Mouse (Mus musculus) MEL (cell line): ENCODE results near the gene Cip2a. TPM values are rescaled to one million over a fixed set of nuclear protein-coding genes. Genes with fewer than 3 reads are reported as not detected.

Source experiments
- DNase-seq: peaks from one replicate; pipeline ENCODE4 v3.0.0; 2011; ENCODE audit warnings: low read depth, low spot score
- H3K27ac ChIP-seq: 2 replicates; pipeline ENCODE4 v1.5.1; 2012; ENCODE audit warnings: low read depth, mild to moderate bottlenecking, control low read depth, low read length, moderate library complexity; ENCODE audit not compliant: control insufficient read depth
- H3K27me3 ChIP-seq, 2 experiments: fragments of 150-350 bp in 1 of 2; sonication (generic) in 1 of 2; 2 replicates each; pipeline ENCODE4 v1.6.1; 2012; ENCODE audit warnings: low read length in 2 of 2, mild to moderate bottlenecking in 2 of 2, improper control_type of control experiment in 1 of 2, moderate library complexity in 1 of 2; ENCODE audit not compliant: insufficient read depth in 2 of 2, control insufficient read depth in 1 of 2
- H3K36me3 ChIP-seq, 2 experiments: 2 replicates each; pipeline ENCODE4 v1.6.1; 2012 to 2014; ENCODE audit warnings: low read length in 2 of 2, improper control_type of control experiment in 1 of 2, inconsistent platforms in 1 of 2, mild to moderate bottlenecking in 1 of 2; ENCODE audit not compliant: insufficient read depth in 2 of 2, control insufficient read depth in 1 of 2
- H3K4me1 ChIP-seq, 2 experiments: fragments of 150-350 bp in 1 of 2; sonication (generic) in 1 of 2; 2 replicates each; pipeline ENCODE4 v1.6.1; 2012; ENCODE audit warnings: low read length in 2 of 2, improper control_type of control experiment in 1 of 2, mild to moderate bottlenecking in 1 of 2; ENCODE audit not compliant: insufficient read depth in 2 of 2, control insufficient read depth in 1 of 2
- H3K4me3 ChIP-seq, 2 experiments: fragments of 150-350 bp in 1 of 2; sonication (generic) in 1 of 2; 2 replicates each; pipeline ENCODE4 v1.5.1; 2012; ENCODE audit warnings: low read depth in 2 of 2, low read length in 2 of 2, mild to moderate bottlenecking in 2 of 2, moderate library complexity in 2 of 2, control low read depth in 1 of 2, improper control_type of control experiment in 1 of 2; ENCODE audit not compliant: control insufficient read depth in 1 of 2, insufficient read depth in 1 of 2
- H3K79me2 ChIP-seq: 2 replicates; pipeline ENCODE4 v1.6.1; 2012; ENCODE audit warnings: mild to moderate bottlenecking, low read length, moderate library complexity; ENCODE audit not compliant: control insufficient read depth, poor library complexity, insufficient read depth
- H3K9ac ChIP-seq: 2 replicates; pipeline ENCODE4 v1.6.1; 2012; ENCODE audit warnings: low read depth, mild to moderate bottlenecking, control low read depth, low read length, moderate library complexity; ENCODE audit not compliant: control insufficient read depth, poor library complexity, severe bottlenecking
- H3K9me3 ChIP-seq: fragments of 150-350 bp; sonication (generic); replicated peaks from 2 replicates; pipeline ENCODE4 v1.6.1; 2012; ENCODE audit warnings: mild to moderate bottlenecking, low read length, improper control_type of control experiment, moderate library complexity; ENCODE audit not compliant: insufficient read depth
- BHLHE40 ChIP-seq: IDR thresholded peaks from 2 replicates; pipeline ENCODE4 v1.6.1; 2012; ENCODE audit warnings: low read depth, mild to moderate bottlenecking, inconsistent platforms, low read length, improper control_type of control experiment, borderline replicate concordance
- CHD1 ChIP-seq: IDR thresholded peaks from 2 replicates; pipeline ENCODE4 v1.6.1; 2012; ENCODE audit warnings: low read depth, mild to moderate bottlenecking, inconsistent platforms, low read length, improper control_type of control experiment
- CHD2 ChIP-seq: IDR thresholded peaks from 2 replicates; pipeline ENCODE4 v1.6.1; 2011; ENCODE audit warnings: low read length, improper control_type of control experiment
- CTCF ChIP-seq, 3 experiments: IDR thresholded peaks in 2 of 3; conservative IDR thresholded peaks in 1 of 3; 2 replicates each; pipeline ENCODE4 v1.5.1; 2011 to 2012; ENCODE audit warnings: low read length in 3 of 3, low read depth in 2 of 3, mild to moderate bottlenecking in 2 of 3, improper control_type of control experiment in 1 of 3, inconsistent platforms in 1 of 3, mixed read lengths in 1 of 3, moderate library complexity in 1 of 3; ENCODE audit not compliant: control insufficient read depth in 1 of 3, insufficient read depth in 1 of 3, poor library complexity in 1 of 3, severe bottlenecking in 1 of 3
- E2F4 ChIP-seq: IDR thresholded peaks from 2 replicates; pipeline ENCODE4 v1.6.1; 2011; ENCODE audit warnings: low read depth, low read length, improper control_type of control experiment, borderline replicate concordance
- ELF1 ChIP-seq: IDR thresholded peaks from 2 replicates; pipeline ENCODE4 v1.6.1; 2014; ENCODE audit warnings: low read depth, mild to moderate bottlenecking, inconsistent platforms, low read length, improper control_type of control experiment, moderate library complexity
- EP300 ChIP-seq, 2 experiments: IDR thresholded peaks; 2 replicates each; pipeline ENCODE4 v1.6.1; 2011; ENCODE audit warnings: improper control_type of control experiment in 2 of 2, low read length in 2 of 2, low read depth in 1 of 2, mild to moderate bottlenecking in 1 of 2
- ETS1 ChIP-seq: IDR thresholded peaks from 2 replicates; pipeline ENCODE4 v1.6.1; 2012; ENCODE audit warnings: low read depth, mild to moderate bottlenecking, inconsistent platforms, low read length, improper control_type of control experiment, moderate library complexity
- GATA1 ChIP-seq: IDR thresholded peaks from 2 replicates; pipeline ENCODE4 v1.6.1; 2011; ENCODE audit warnings: low read depth, low read length, improper control_type of control experiment
- HCFC1 ChIP-seq: IDR thresholded peaks from 2 replicates; pipeline ENCODE4 v1.6.1; 2012; ENCODE audit warnings: low read depth, mild to moderate bottlenecking, inconsistent platforms, low read length, improper control_type of control experiment, moderate library complexity
- KAT2A ChIP-seq: conservative IDR thresholded peaks from 2 replicates; pipeline ENCODE4 v1.6.1; 2012; ENCODE audit warnings: low read depth, low read length, improper control_type of control experiment, inconsistent platforms
- MAX ChIP-seq: IDR thresholded peaks from 2 replicates; pipeline ENCODE4 v1.6.1; 2011; ENCODE audit warnings: low read length, improper control_type of control experiment
- MAZ ChIP-seq: IDR thresholded peaks from 2 replicates; pipeline ENCODE4 v1.6.1; 2012; ENCODE audit warnings: low read depth, mild to moderate bottlenecking, inconsistent platforms, low read length, improper control_type of control experiment
- MEF2A ChIP-seq: IDR thresholded peaks from 2 replicates; pipeline ENCODE4 v1.6.1; 2014; ENCODE audit warnings: low read depth, mild to moderate bottlenecking, inconsistent platforms, low read length, improper control_type of control experiment; ENCODE audit not compliant: poor library complexity, insufficient replicate concordance, severe bottlenecking; ENCODE audit errors: extremely low read depth
- MXI1 ChIP-seq: IDR thresholded peaks from 2 replicates; pipeline ENCODE4 v1.6.1; 2011; ENCODE audit warnings: mild to moderate bottlenecking, low read depth, low read length, improper control_type of control experiment
- MYB ChIP-seq: IDR thresholded peaks from 2 replicates; pipeline ENCODE4 v1.6.1; 2011; ENCODE audit warnings: mild to moderate bottlenecking, low read depth, low read length, improper control_type of control experiment
- MYC ChIP-seq: IDR thresholded peaks from 2 replicates; pipeline ENCODE4 v1.6.1; 2011; ENCODE audit warnings: low read depth, mild to moderate bottlenecking, low read length, improper control_type of control experiment, moderate library complexity
- NELFE ChIP-seq: IDR thresholded peaks from 2 replicates; pipeline ENCODE4 v1.6.1; 2011; ENCODE audit warnings: low read depth, low read length, improper control_type of control experiment
- NRF1 ChIP-seq: IDR thresholded peaks from 2 replicates; pipeline ENCODE4 v1.6.1; 2014; ENCODE audit warnings: low read depth, mild to moderate bottlenecking, inconsistent platforms, low read length, improper control_type of control experiment, moderate library complexity; ENCODE audit not compliant: poor library complexity, insufficient read depth, severe bottlenecking
- POLR2A ChIP-seq, 2 experiments: IDR thresholded peaks; 2 replicates each; pipeline ENCODE4 v1.6.1; 2011 to 2012; ENCODE audit warnings: low read length in 2 of 2, mild to moderate bottlenecking in 2 of 2, control low read depth in 1 of 2, improper control_type of control experiment in 1 of 2, low read depth in 1 of 2, moderate library complexity in 1 of 2; ENCODE audit not compliant: control insufficient read depth in 1 of 2, insufficient read depth in 1 of 2, poor library complexity in 1 of 2
- POLR2AphosphoS2 ChIP-seq: IDR thresholded peaks from 2 replicates; pipeline ENCODE4 v1.6.1; 2011; ENCODE audit warnings: low read length, improper control_type of control experiment
- POLR2AphosphoS5 ChIP-seq: IDR thresholded peaks from 2 replicates; pipeline ENCODE4 v1.6.1; 2012; ENCODE audit warnings: low read depth, borderline replicate concordance, mild to moderate bottlenecking, inconsistent platforms, low read length, moderate library complexity, mixed read lengths
- RAD21 ChIP-seq: IDR thresholded peaks from 2 replicates; pipeline ENCODE4 v1.6.1; 2011; ENCODE audit warnings: mild to moderate bottlenecking, low read depth, low read length, improper control_type of control experiment
- RCOR1 ChIP-seq: IDR thresholded peaks from 2 replicates; pipeline ENCODE4 v1.6.1; 2012; ENCODE audit warnings: low read depth, mild to moderate bottlenecking, inconsistent platforms, low read length, improper control_type of control experiment
- SIN3A ChIP-seq: IDR thresholded peaks from 2 replicates; pipeline ENCODE4 v1.6.1; 2012; ENCODE audit warnings: low read length, improper control_type of control experiment, inconsistent platforms
- SMC3 ChIP-seq: IDR thresholded peaks from 2 replicates; pipeline ENCODE4 v1.6.1; 2011; ENCODE audit warnings: low read depth, low read length, improper control_type of control experiment
- TAL1 ChIP-seq: IDR thresholded peaks from 2 replicates; pipeline ENCODE4 v1.6.1; 2012; ENCODE audit warnings: mild to moderate bottlenecking, inconsistent platforms, low read length, moderate library complexity, mixed read lengths
- TBP ChIP-seq: IDR thresholded peaks from 2 replicates; pipeline ENCODE4 v1.8.0; 2011; ENCODE audit warnings: low read depth, low read length, improper control_type of control experiment
- TCF12 ChIP-seq: IDR thresholded peaks from 2 replicates; pipeline ENCODE4 v1.6.1; 2014; ENCODE audit warnings: low read depth, mild to moderate bottlenecking, inconsistent platforms, low read length, improper control_type of control experiment, moderate library complexity
- UBTF ChIP-seq: IDR thresholded peaks from 2 replicates; pipeline ENCODE4 v1.6.1; 2012; ENCODE audit warnings: low read depth, mild to moderate bottlenecking, inconsistent platforms, low read length, improper control_type of control experiment, moderate library complexity, borderline replicate concordance; ENCODE audit not compliant: insufficient read depth
- USF1 ChIP-seq: IDR thresholded peaks from 2 replicates; pipeline ENCODE4 v1.6.1; 2014; ENCODE audit warnings: low read depth, mild to moderate bottlenecking, inconsistent platforms, low read length, improper control_type of control experiment, moderate library complexity
- USF2 ChIP-seq, 2 experiments: IDR thresholded peaks; 2 replicates each; pipeline ENCODE4 v1.6.1; 2011 to 2012; ENCODE audit warnings: improper control_type of control experiment in 2 of 2, low read length in 2 of 2, borderline replicate concordance in 1 of 2, inconsistent platforms in 1 of 2, low read depth in 1 of 2, mild to moderate bottlenecking in 1 of 2; ENCODE audit not compliant: insufficient read depth in 1 of 2
- ZC3H11A ChIP-seq: IDR thresholded peaks from 2 replicates; pipeline ENCODE4 v1.6.1; 2012; ENCODE audit warnings: low read depth, mild to moderate bottlenecking, inconsistent platforms, low read length, improper control_type of control experiment
- ZKSCAN1 ChIP-seq: IDR thresholded peaks from 2 replicates; pipeline ENCODE4 v1.6.1; 2012; ENCODE audit warnings: low read depth, mild to moderate bottlenecking, inconsistent platforms, low read length, improper control_type of control experiment, moderate library complexity
- ZNF384 ChIP-seq: IDR thresholded peaks from 2 replicates; pipeline ENCODE4 v1.6.1; 2012; ENCODE audit warnings: low read depth, mild to moderate bottlenecking, inconsistent platforms, low read length, improper control_type of control experiment
- polyA plus RNA-seq, 2 experiments: library from polyadenylated mRNA; stranded (reverse) in 1 of 2; unstranded in 1 of 2; fragments of >175 nt in 1 of 2; fragments of >200 nt in 1 of 2; gene quantifications; 2 replicates each; pipeline versions ENCODE4 v1.2.1 to v1.2.4; 2012; ENCODE audit warnings: low replicate concordance in 2 of 2, low read depth in 1 of 2; ENCODE audit not compliant: insufficient read length in 2 of 2, insufficient read depth in 1 of 2, missing spikeins in 1 of 2
- total RNA-seq: library from RNA; depleted of rRNA; stranded (reverse); fragments of 300-350 nt; gene quantifications from 2 replicates; pipeline ENCODE4 v1.2.3, GENCODE M21; 2012; rRNA removed

Gene Cip2a
- total RNA-seq (22.4 and 24.6 TPM in 2 replicates), polyA plus RNA-seq (10 to 100 TPM in 1 of 2 experiments, not detected in 1; 52.6 TPM)

DNA sequence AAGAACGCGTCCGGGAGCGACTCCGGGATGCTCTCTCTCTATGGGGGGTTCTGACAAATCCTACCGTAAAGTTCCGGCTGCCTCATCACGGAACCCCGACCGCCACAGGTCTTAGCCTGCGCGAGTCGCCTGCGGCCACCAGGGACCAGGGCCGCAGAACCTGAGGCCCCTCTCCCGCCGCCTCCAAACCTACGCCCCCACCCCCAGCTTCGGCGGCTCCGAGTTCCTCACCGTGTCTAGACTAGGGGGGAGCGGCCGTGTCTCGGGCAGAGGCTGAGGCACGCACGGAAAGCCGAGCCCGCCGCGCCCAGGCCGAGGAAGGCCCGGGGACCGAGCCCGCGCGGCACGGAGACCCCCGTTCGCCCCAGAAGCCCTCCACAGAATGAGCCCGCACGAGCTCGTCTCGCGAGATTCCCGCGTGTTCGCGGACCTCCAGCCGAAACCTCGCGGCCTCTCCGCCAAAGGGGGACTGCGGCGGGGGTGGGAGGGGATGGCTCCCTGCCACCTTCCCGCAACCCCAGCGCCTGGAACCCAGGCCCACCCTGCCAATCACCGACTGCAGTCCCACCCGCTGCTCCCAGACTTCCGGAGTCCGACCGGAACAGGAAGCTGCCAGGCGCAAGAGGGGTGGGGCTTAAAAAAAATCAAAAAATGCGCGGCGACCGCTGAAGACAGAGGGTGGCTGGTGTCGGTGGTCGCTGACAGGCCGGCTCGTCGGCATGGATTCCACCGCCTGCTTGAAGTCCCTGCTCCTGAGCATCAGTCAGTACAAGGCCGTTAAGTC lies at the start of gene Cip2a, which contains the start of gene Dzip3:
TSS of gene Cip2a (plus strand) at position 627 of the 784 bp plus-strand sequence.
TSS of gene Dzip3 (minus strand) at position 607 of the 784 bp plus-strand sequence.
- no peaks in the 10 kb centered on the region for H3K27me3 ChIP-seq
- peak within 1 kb of the TSS; percentile 93 for H3K9ac ChIP-seq
- peaks cover 11 to 14% of the 10 kb centered on the region in 2 experiments; a peak in 3 of 4 replicates for H3K36me3 ChIP-seq
- H3K4me3 ChIP-seq: peak within 1 kb of the TSS; percentile 85 to 92
- H3K27ac ChIP-seq: peak within 1 kb of the TSS; percentile 66
- DNase-seq: peak; percentile 96
- H3K79me2 ChIP-seq: peaks cover 36% of the 10 kb centered on the region
- no peaks in the 10 kb centered on the region for H3K9me3 ChIP-seq
- H3K4me1 ChIP-seq: peaks cover 5 to 11% of the 10 kb centered on the region in 2 experiments
- TF ChIP-seq MYC: peak; percentile 30; the same call in 1 of the 2 replicates
- TF ChIP-seq CHD2: peak; percentile 93
- peak; percentile 87 for TF ChIP-seq NELFE
- no peak for TF ChIP-seq MYB
- TF ChIP-seq KAT2A: no peak
- TF ChIP-seq TBP: peak; percentile 63
- TF ChIP-seq HCFC1: peak; percentile 83
- TF ChIP-seq ETS1: 0 out of 2 replicates have a peak, but pooled peaks have one; percentile 17
- TF ChIP-seq BHLHE40: no peak
- TF ChIP-seq ZNF384: peak; percentile 77; the same call in 1 of the 2 replicates
- TF ChIP-seq RAD21: no peak
- no peak for TF ChIP-seq SMC3
- TF ChIP-seq ZC3H11A: no peak
- no peak for TF ChIP-seq RCOR1
- 0 out of 2 replicates have a peak, but pooled peaks have one; percentile 40 for TF ChIP-seq TCF12
- no peak for TF ChIP-seq POLR2AphosphoS5
- no peak for TF ChIP-seq CHD1
- TF ChIP-seq MAX: no peak
- no peak for TF ChIP-seq UBTF
- no peak for TF ChIP-seq EP300 (IDR thresholded peaks at IDR 0.05; ENCODE audit: low read depth in 1 of 2, low read length in 2 of 2)
- TF ChIP-seq TAL1: no peak
- TF ChIP-seq ZKSCAN1: no peak
- no peak for TF ChIP-seq CTCF (IDR thresholded peaks at IDR 0.05 in 2 of 3, conservative IDR thresholded peaks at IDR 0.05 in 1 of 3; ENCODE audit: control insufficient read depth in 1 of 3, insufficient read depth in 1 of 3, low read depth in 2 of 3, low read length in 3 of 3, poor library complexity in 1 of 3, severe bottlenecking in 1 of 3)
- TF ChIP-seq POLR2A (IDR thresholded peaks at IDR 0.05; ENCODE audit: control insufficient read depth in 1 of 2, insufficient read depth in 1 of 2, low read depth in 1 of 2, low read length in 2 of 2, poor library complexity in 1 of 2): peak; percentile 68 to 84; a peak in 3 of 4 replicates
- no peak for TF ChIP-seq USF2 (IDR thresholded peaks at IDR 0.05; ENCODE audit: borderline replicate concordance in 1 of 2, insufficient read depth in 1 of 2, low read depth in 1 of 2, low read length in 2 of 2)
- peak; percentile 72; the same call in 1 of the 2 replicates for TF ChIP-seq POLR2AphosphoS2
- TF ChIP-seq E2F4: no peak
- TF ChIP-seq MXI1: 0 out of 2 replicates have a peak, but pooled peaks have one; percentile 34
- no peak for TF ChIP-seq USF1
- TF ChIP-seq MAZ: peak; percentile 27; the same call in 1 of the 2 replicates
- no peak for TF ChIP-seq MEF2A
- TF ChIP-seq SIN3A: peak; percentile 66
- TF ChIP-seq NRF1: no peak
- TF ChIP-seq ELF1: peak; percentile 95
- no peak for TF ChIP-seq GATA1
